Mouse (Mus musculus) hematopoietic multipotent progenitor cell, adult 10-12 weeks (in vitro differentiated cells): ENCODE data around the gene Cpeb2. TPM values are rescaled to one million over a fixed set of nuclear protein-coding genes. Genes with fewer than 3 reads are reported as not detected.

Source experiments
- polyA plus RNA-seq: library from polyadenylated mRNA; stranded (reverse); fragments of >175 nt; gene quantifications from 2 replicates; pipeline ENCODE4 v1.2.3, GENCODE M21; 2012; ENCODE audit warnings: low replicate concordance

Gene Cpeb2
- 14.0 and 83.3 TPM in 2 replicates for polyA plus RNA-seq

GRCm38 (mm10) chr5:43232480-43233315 is at the start of gene Cpeb2:
Cpeb2 (plus strand) TSS chr5:43233170.

